Mouse (Mus musculus): ENCODE results near the gene Znfx1. TPM values are rescaled to one million over a fixed set of nuclear protein-coding genes. Genes with fewer than 3 reads are reported as not detected.

The Znfx1 gene
- polyA plus RNA-seq, 1 experiment, result 23.3 TPM

DNA sequence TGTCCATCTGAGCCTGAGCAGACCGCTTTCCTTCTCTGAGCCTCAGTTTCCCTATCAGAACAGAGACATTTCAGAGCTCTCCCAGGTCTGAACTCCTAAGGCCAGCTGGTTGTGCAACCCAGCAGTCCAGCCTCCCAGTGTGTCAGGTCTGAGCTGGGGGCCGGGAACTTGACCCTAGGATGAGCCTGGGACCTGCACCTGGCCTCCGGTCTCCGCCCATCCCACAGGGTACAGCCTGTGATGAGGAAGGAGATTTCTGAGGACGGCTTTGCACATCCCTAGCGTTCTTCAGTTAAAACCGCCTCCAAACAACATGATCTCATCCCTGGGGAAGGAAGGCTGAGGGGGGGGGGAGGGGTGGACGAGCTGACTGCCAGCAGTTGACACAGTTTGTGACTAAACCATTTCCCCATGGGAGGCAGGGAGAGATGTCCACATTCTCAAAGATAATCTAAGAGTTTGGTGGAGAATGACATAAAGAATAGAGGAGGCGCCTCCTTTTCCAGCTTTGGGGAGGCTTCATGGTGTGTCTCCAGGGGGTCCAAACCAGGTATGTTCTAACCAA, 16.2 kb upstream of the Znfx1 start:
- no peak overlapping the region for H3ac ChIP-seq (ENCODE audit: control insufficient read depth, insufficient read length)
- H3K36me3 ChIP-seq (ENCODE audit: control insufficient read depth, insufficient read depth), result no peaks in the 10 kb centered on the region
- no peaks in the 10 kb centered on the region for H3K79me2 ChIP-seq (ENCODE audit: control insufficient read depth, insufficient read depth)
- H3K4me2 ChIP-seq (ENCODE audit: low read depth), result peak overlapping the region; percentile 84
- TF ChIP-seq MYOG (IDR thresholded peaks at IDR 0.05; ENCODE audit: control insufficient read depth in 1 of 3, insufficient read depth in 1 of 3, insufficient read length in 2 of 3, low read depth in 2 of 3) (peak in 2 of 3 experiments; percentile 51 to 95), CEBPB (IDR thresholded peaks at IDR 0.05; ENCODE audit: insufficient read depth, poor library complexity, severe bottlenecking) (peak; percentile 78), TCF3 (IDR thresholded peaks at IDR 0.05; ENCODE audit: insufficient read length, low read depth) (no peak), POLR2AphosphoS2 (IDR thresholded peaks at IDR 0.05; ENCODE audit: insufficient read length, low read depth) (no peak), E2F4 (IDR thresholded peaks at IDR 0.05; ENCODE audit: insufficient read depth) (no peak), REST (IDR thresholded peaks at IDR 0.05; ENCODE audit: insufficient read depth, insufficient read length) (no peak), SRF (IDR thresholded peaks at IDR 0.05; ENCODE audit: control insufficient read depth, insufficient read length, low read depth) (no peak), POLR2A (IDR thresholded peaks at IDR 0.05; ENCODE audit: insufficient read length, low read depth) (no peak), MAX (IDR thresholded peaks at IDR 0.05; ENCODE audit: low read depth) (no peak), MYOD1 (IDR thresholded peaks at IDR 0.05; ENCODE audit: control insufficient read depth in 1 of 3, insufficient read length in 2 of 3, low read depth in 2 of 3) (peak in 2 of 3 experiments; percentile 66 to 75), TCF12 (IDR thresholded peaks at IDR 0.05; ENCODE audit: insufficient read depth, poor library complexity, severe bottlenecking) (peak; percentile 33)
- no peaks in the 10 kb centered on the region for H3K27me3 ChIP-seq (ENCODE audit: control insufficient read depth, insufficient read depth, insufficient read length)
- H3K4me3 ChIP-seq, result no peak overlapping the region

DNA sequence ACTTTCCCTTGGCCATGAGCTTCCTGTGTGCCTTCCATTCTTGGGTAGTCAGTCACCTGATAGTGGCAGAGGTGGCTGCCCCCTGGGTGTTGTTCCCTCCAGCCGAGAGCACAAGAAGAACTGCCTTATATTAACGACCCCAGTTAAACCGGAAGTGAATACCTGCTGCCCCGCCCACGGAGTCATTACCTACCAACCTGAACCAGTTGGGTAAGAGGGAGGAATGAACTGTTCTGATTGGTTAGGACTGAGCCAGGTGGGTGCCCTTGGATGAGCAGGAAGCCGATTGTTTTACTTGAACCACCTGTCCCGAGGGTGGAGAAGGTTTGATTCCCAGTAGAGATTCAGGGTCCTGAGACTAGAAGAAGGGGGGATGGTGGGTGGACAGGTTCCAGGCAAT, 15.7 kb upstream of the Znfx1 start:
- Histone ChIP-seq H3K27me3 (ENCODE audit: control insufficient read depth, insufficient read depth, insufficient read length) (no peaks in the 10 kb centered on the region), H3K36me3 (ENCODE audit: control insufficient read depth, insufficient read depth) (no peaks in the 10 kb centered on the region), H3K4me3 (no peak overlapping the region), H3ac (ENCODE audit: control insufficient read depth, insufficient read length) (no peak overlapping the region), H3K4me2 (ENCODE audit: low read depth) (peak overlapping the region; percentile 84), H3K79me2 (ENCODE audit: control insufficient read depth, insufficient read depth) (no peaks in the 10 kb centered on the region)
- TF ChIP-seq POLR2AphosphoS2 (IDR thresholded peaks at IDR 0.05; ENCODE audit: insufficient read length, low read depth), result no peak
- no peak for TF ChIP-seq USF1 (IDR thresholded peaks at IDR 0.05; ENCODE audit: low read depth)
- no peak for TF ChIP-seq MYOD1 (IDR thresholded peaks at IDR 0.05; ENCODE audit: control insufficient read depth in 1 of 3, insufficient read length in 2 of 3, low read depth in 2 of 3)
- TF ChIP-seq POLR2A (IDR thresholded peaks at IDR 0.05; ENCODE audit: insufficient read length, low read depth), result no peak
- no peak for TF ChIP-seq REST (IDR thresholded peaks at IDR 0.05; ENCODE audit: insufficient read depth, insufficient read length)
- no peak for TF ChIP-seq MAX (IDR thresholded peaks at IDR 0.05; ENCODE audit: low read depth)
- TF ChIP-seq CEBPB (IDR thresholded peaks at IDR 0.05; ENCODE audit: insufficient read depth, poor library complexity, severe bottlenecking), result no peak
- TF ChIP-seq SRF (IDR thresholded peaks at IDR 0.05; ENCODE audit: control insufficient read depth, insufficient read length, low read depth), result no peak
- no peak for TF ChIP-seq MYOG (IDR thresholded peaks at IDR 0.05; ENCODE audit: control insufficient read depth in 1 of 3, insufficient read depth in 1 of 3, insufficient read length in 2 of 3, low read depth in 2 of 3)
- no peak for TF ChIP-seq TCF3 (IDR thresholded peaks at IDR 0.05; ENCODE audit: insufficient read length, low read depth)
- TF ChIP-seq E2F4 (IDR thresholded peaks at IDR 0.05; ENCODE audit: insufficient read depth), result no peak
- TF ChIP-seq TCF12 (IDR thresholded peaks at IDR 0.05; ENCODE audit: insufficient read depth, poor library complexity, severe bottlenecking), result no peak

DNA sequence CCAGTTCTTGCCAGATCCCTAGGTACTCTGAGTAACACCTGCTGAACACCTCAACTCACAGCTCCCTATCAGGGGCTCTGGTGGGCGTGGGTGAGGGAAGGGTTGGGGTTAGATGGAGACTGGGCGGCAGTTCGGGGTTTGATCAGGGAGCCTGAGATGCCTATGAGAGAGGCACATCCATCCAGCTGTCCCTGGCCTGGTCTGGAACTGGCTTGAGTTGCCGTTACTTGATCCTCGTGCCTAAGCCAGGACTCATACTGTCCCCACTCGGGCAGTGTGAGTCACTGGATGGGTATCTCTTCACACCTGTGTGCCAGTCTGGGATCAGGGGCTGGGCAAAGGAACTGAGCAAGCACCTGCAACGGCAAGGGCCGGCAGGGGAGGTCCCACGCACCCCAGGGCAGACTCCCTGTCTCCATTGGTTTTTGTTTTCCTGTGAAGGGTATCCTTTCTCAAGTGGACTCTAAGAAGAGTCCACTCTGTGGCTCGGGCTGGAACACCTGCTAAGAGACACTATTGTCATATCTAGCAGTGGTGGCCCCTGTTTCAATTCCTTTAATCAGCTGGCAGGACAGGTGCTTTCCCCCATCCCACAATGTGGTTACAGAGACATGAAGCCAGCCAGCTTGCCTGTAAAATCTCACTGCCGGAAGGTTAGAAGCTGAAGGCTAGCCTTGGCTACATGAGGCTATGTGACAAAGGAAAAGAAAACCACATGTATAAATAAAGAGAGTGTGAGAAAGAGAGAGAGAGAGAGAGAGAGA, 14.6 kb upstream of the Znfx1 start:
- no peak overlapping the region for H3K4me2 ChIP-seq (ENCODE audit: low read depth)
- H3ac ChIP-seq (ENCODE audit: control insufficient read depth, insufficient read length), result no peak overlapping the region
- H3K36me3 ChIP-seq (ENCODE audit: control insufficient read depth, insufficient read depth), result no peaks in the 10 kb centered on the region
- TF ChIP-seq MYOD1 (IDR thresholded peaks at IDR 0.05; ENCODE audit: control insufficient read depth in 1 of 3, insufficient read length in 2 of 3, low read depth in 2 of 3) (peak; percentile 19 to 91 (median 82)), TCF12 (IDR thresholded peaks at IDR 0.05; ENCODE audit: insufficient read depth, poor library complexity, severe bottlenecking) (peak; percentile 50), CEBPB (IDR thresholded peaks at IDR 0.05; ENCODE audit: insufficient read depth, poor library complexity, severe bottlenecking) (no peak), MAX (IDR thresholded peaks at IDR 0.05; ENCODE audit: low read depth) (no peak), MYOG (IDR thresholded peaks at IDR 0.05; ENCODE audit: control insufficient read depth in 1 of 3, insufficient read depth in 1 of 3, insufficient read length in 2 of 3, low read depth in 2 of 3) (peak; percentile 49 to 96 (median 83)), TCF3 (IDR thresholded peaks at IDR 0.05; ENCODE audit: insufficient read length, low read depth) (peak; percentile 59)
- no peaks in the 10 kb centered on the region for H3K27me3 ChIP-seq (ENCODE audit: control insufficient read depth, insufficient read depth, insufficient read length)
- no peaks in the 10 kb centered on the region for H3K79me2 ChIP-seq (ENCODE audit: control insufficient read depth, insufficient read depth)
- H3K4me3 ChIP-seq, result no peak overlapping the region

DNA sequence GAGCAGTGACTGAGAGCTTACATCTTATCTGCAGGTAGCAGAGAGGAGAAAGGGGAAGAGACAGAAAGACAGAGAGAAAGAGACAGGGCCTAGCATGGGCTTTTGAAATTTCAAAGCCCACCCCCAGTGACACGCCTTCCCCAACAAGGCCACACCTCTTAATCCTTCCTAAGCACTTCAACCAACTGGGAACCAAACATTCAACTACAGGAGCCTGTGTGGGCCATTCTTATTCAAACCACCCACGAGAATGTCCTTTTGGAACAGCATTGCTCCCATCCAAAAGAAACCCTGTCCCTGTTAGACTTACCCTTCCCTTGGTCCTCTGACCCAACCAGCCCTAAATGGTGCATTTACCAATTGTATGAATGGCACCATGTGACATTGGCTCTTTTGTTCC, 13.9 kb upstream of the Znfx1 start:
- H3K27me3 ChIP-seq (ENCODE audit: control insufficient read depth, insufficient read depth, insufficient read length), result no peaks in the 10 kb centered on the region
- H3ac ChIP-seq (ENCODE audit: control insufficient read depth, insufficient read length), result no peak overlapping the region
- no peak overlapping the region for H3K4me2 ChIP-seq (ENCODE audit: low read depth)
- H3K4me3 ChIP-seq, result no peak overlapping the region
- H3K79me2 ChIP-seq (ENCODE audit: control insufficient read depth, insufficient read depth), result no peaks in the 10 kb centered on the region
- no peaks in the 10 kb centered on the region for H3K36me3 ChIP-seq (ENCODE audit: control insufficient read depth, insufficient read depth)
- TF ChIP-seq REST (IDR thresholded peaks at IDR 0.05; ENCODE audit: insufficient read depth, insufficient read length), result no peak

DNA sequence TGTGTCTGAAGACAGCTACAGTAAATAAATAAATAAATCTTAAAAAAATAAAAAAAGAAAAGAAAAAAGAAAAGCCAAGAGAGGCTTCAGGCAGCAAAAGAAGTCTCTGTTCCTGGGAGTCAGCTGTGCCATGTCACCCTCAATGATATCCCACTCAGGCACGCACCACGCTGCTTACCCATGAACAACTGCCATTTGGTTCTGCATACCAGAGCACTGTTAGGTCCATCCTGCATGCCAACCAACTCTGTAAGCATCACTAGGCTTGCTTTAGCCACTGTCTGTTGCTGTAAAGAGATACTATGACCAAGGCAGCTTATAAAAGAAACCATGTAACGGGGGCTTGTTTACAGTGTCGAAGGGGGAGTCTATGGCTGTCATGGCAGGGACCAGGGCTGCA, 13.5 kb upstream of the Znfx1 start:
- Histone ChIP-seq H3K79me2 (ENCODE audit: control insufficient read depth, insufficient read depth) (no peaks in the 10 kb centered on the region), H3K36me3 (ENCODE audit: control insufficient read depth, insufficient read depth) (no peaks in the 10 kb centered on the region), H3ac (ENCODE audit: control insufficient read depth, insufficient read length) (no peak overlapping the region), H3K4me3 (no peak overlapping the region), H3K27me3 (ENCODE audit: control insufficient read depth, insufficient read depth, insufficient read length) (no peaks in the 10 kb centered on the region), H3K4me2 (ENCODE audit: low read depth) (no peak overlapping the region)
- peak; percentile 11 for TF ChIP-seq TCF3 (IDR thresholded peaks at IDR 0.05; ENCODE audit: insufficient read length, low read depth)
- TF ChIP-seq MYOG (IDR thresholded peaks at IDR 0.05; ENCODE audit: control insufficient read depth in 1 of 3, insufficient read depth in 1 of 3, insufficient read length in 2 of 3, low read depth in 2 of 3), result peak in 2 of 3 experiments; percentile 35 to 86
- TF ChIP-seq SRF (IDR thresholded peaks at IDR 0.05; ENCODE audit: control insufficient read depth, insufficient read length, low read depth), result no peak
- TF ChIP-seq MYOD1 (IDR thresholded peaks at IDR 0.05; ENCODE audit: control insufficient read depth in 1 of 3, insufficient read length in 2 of 3, low read depth in 2 of 3), result peak in 2 of 3 experiments; percentile 36 to 74

All from myocyte (in vitro differentiated cells).